Mouse (Mus musculus): ENCODE measurements around the gene Fgf5. TPM values are rescaled to one million over a fixed set of nuclear protein-coding genes. Genes with fewer than 3 reads are reported as not detected.
A peak's percentile ranks its signal among the peaks of the same experiment; 100 is the strongest.

Fgf5 gene
- polyA plus RNA-seq (2016; fragmentation: Nextera tagmentation; extraction: Ambion mirVana) = 0.41 and 0.55 TPM in 2 replicates

- WGBS = under 1% methylated on average over 79 of the region's 80 CpGs
- peak; percentile 88 for ATAC-seq (ENCODE audit: low FRiP score, low read depth)
- peak within 1 kb of the TSS; percentile 64 for H3K4me3 ChIP-seq
- 0 out of 2 replicates have a peak, but pooled peaks cover 6% of the 10 kb centered on the region for H3K4me1 ChIP-seq
- no peak within 1 kb of the TSS for H3K27ac ChIP-seq (replicated peaks)
- peak within 1 kb of the TSS; percentile 98 for H3K4me2 ChIP-seq (replicated peaks)
- H3K36me3 ChIP-seq = no peaks in the 10 kb centered on the region
- H3K9me3 ChIP-seq = no peaks in the 10 kb centered on the region
- peak within 1 kb of the TSS; percentile 57 for H3K9ac ChIP-seq (replicated peaks)
- H3K27me3 ChIP-seq = peaks cover 70% of the 10 kb centered on the region
Observed at GRCm38 (mm10) chr5:98253838-98254821, at the start of gene Fgf5. TSS of gene Fgf5 (plus strand) at chr5:98254184.

GRCm38 (mm10) chr5:98212501-98212900 lies 41.5 kb upstream of the Fgf5 start:
- Histone ChIP-seq H3K9me3 (no peaks in the 10 kb centered on the region), H3K4me3 (no peak overlapping the region), H3K27ac (replicated peaks) (no peak overlapping the region), H3K4me2 (replicated peaks) (no peak overlapping the region), H3K36me3 (no peaks in the 10 kb centered on the region), H3K4me1 (no peaks in the 10 kb centered on the region), H3K27me3 (no peaks in the 10 kb centered on the region), H3K9ac (replicated peaks) (no peak overlapping the region)
- WGBS = 65% methylated on average over 4 of the region's 4 CpGs
- ATAC-seq (ENCODE audit: low FRiP score, low read depth) = no peak

DNA sequence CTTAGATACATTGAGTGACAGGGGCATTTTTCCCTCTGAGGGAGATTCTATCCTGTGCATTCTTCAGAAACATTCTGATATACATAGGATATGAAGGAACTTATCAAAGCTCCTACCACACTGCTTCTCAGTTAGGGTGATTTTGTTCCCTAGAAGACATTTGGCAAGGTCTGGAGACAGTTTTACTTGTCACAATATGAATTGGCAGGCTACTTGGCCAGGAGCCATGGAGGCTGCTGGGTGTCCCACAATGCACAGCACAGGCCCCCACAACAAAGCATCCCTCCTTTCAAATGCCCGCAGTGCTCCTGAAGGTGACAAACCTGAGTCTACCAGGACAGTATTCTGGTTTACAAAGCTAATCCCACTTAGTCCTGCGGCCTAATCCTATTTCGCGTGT lies 32.0 kb upstream of the Fgf5 start:
- no peak for ATAC-seq (ENCODE audit: low FRiP score, low read depth)
- 0 out of 2 replicates have a peak, but pooled peaks cover 5% of the 10 kb centered on the region for H3K9me3 ChIP-seq
- H3K9ac ChIP-seq (replicated peaks) = no peak overlapping the region
- H3K4me3 ChIP-seq = no peak overlapping the region
- no peaks in the 10 kb centered on the region for H3K27me3 ChIP-seq
- no peak overlapping the region for H3K27ac ChIP-seq (replicated peaks)
- no peaks in the 10 kb centered on the region for H3K36me3 ChIP-seq
- no peaks in the 10 kb centered on the region for H3K4me1 ChIP-seq
- 59% methylated on average over 4 of the region's 4 CpGs for WGBS
- H3K4me2 ChIP-seq (replicated peaks) = no peak overlapping the region

DNA sequence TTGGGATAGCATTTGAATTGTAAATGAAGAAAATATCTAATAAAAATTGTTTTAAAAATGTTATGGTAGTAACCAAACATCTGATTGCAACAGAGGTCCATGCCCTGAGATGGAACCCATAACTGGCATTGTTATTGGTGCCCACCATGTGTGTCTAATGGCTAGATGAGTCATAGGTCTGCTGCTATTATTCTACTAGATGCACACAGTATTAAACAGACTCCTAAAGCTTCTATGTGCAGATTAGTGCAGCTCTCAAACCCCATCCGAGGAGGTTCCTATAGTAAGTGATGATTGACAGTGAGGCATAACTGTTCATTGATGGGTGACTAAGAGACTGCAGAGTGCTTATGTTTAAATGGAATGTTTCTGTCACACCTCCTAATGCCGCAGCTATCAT lies 27.3 kb upstream of the Fgf5 start:
- WGBS = 73% methylated on average over 2 of the region's 2 CpGs
- Histone ChIP-seq H3K27me3 (no peaks in the 10 kb centered on the region), H3K4me1 (no peaks in the 10 kb centered on the region), H3K36me3 (no peaks in the 10 kb centered on the region), H3K4me3 (no peak overlapping the region), H3K4me2 (replicated peaks) (no peak overlapping the region), H3K27ac (replicated peaks) (no peak overlapping the region), H3K9me3 (0 out of 2 replicates have a peak, but pooled peaks cover 5% of the 10 kb centered on the region), H3K9ac (replicated peaks) (no peak overlapping the region)
- no peak for ATAC-seq (ENCODE audit: low FRiP score, low read depth)

DNA sequence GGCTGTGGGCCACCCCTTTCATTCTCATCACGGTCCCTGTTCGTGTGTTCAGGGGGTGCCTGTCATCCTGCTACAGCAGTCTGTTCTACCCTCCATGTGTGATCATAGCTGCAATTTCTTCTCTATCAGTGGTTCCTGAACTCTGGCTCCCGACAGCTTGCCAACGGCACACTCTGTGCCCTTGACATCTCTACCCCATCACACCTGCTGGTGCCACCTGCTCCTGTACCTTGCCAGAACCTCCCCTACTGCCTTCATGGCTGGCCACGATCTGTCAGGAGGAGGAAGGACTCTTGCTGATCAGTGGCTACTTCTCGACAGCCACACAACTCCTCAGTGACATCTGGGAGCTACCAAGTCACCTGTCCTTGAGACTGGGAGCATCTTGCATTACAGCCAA lies 24.5 kb upstream of the Fgf5 start:
- Histone ChIP-seq H3K36me3 (no peaks in the 10 kb centered on the region), H3K27ac (replicated peaks) (no peak overlapping the region), H3K4me3 (no peak overlapping the region), H3K9ac (replicated peaks) (no peak overlapping the region), H3K4me2 (replicated peaks) (no peak overlapping the region), H3K27me3 (no peaks in the 10 kb centered on the region), H3K4me1 (no peaks in the 10 kb centered on the region), H3K9me3 (0 out of 2 replicates have a peak, but pooled peaks cover 5% of the 10 kb centered on the region)
- WGBS = 88% methylated on average over 6 of the region's 6 CpGs
- ATAC-seq (ENCODE audit: low FRiP score, low read depth) = no peak

GRCm38 (mm10) chr5:98238466-98238865 lies 15.5 kb upstream of the Fgf5 start:
- no peak for ATAC-seq (ENCODE audit: low FRiP score, low read depth)
- Histone ChIP-seq H3K9me3 (no peaks in the 10 kb centered on the region), H3K4me1 (no peaks in the 10 kb centered on the region), H3K4me2 (replicated peaks) (no peak overlapping the region), H3K27me3 (no peaks in the 10 kb centered on the region), H3K9ac (replicated peaks) (no peak overlapping the region), H3K27ac (replicated peaks) (no peak overlapping the region), H3K4me3 (no peak overlapping the region), H3K36me3 (no peaks in the 10 kb centered on the region)
- WGBS = 84% methylated on average over 6 of the region's 6 CpGs

- H3K9ac ChIP-seq (replicated peaks) = no peak overlapping the region
- no peaks in the 10 kb centered on the region for H3K9me3 ChIP-seq
- 95% methylated on average over 12 of the region's 12 CpGs for WGBS
- H3K27me3 ChIP-seq = no peaks in the 10 kb centered on the region
- no peaks in the 10 kb centered on the region for H3K36me3 ChIP-seq
- no peaks in the 10 kb centered on the region for H3K4me1 ChIP-seq
- no peak overlapping the region for H3K4me3 ChIP-seq
- H3K4me2 ChIP-seq (replicated peaks) = no peak overlapping the region
- no peak for ATAC-seq (ENCODE audit: low FRiP score, low read depth)
- H3K27ac ChIP-seq (replicated peaks) = no peak overlapping the region
Observed at GRCm38 (mm10) chr5:98241322-98241829, 12.6 kb upstream of the Fgf5 start.

- WGBS = 72% methylated on average over 8 of the region's 8 CpGs
- no peak for ATAC-seq (ENCODE audit: low FRiP score, low read depth)
- no peak overlapping the region for H3K4me2 ChIP-seq (replicated peaks)
- no peaks in the 10 kb centered on the region for H3K9me3 ChIP-seq
- no peak overlapping the region for H3K27ac ChIP-seq (replicated peaks)
- no peaks in the 10 kb centered on the region for H3K4me1 ChIP-seq
- H3K36me3 ChIP-seq = no peaks in the 10 kb centered on the region
- H3K27me3 ChIP-seq = peaks cover 11% of the 10 kb centered on the region
- H3K4me3 ChIP-seq = no peak overlapping the region
- no peak overlapping the region for H3K9ac ChIP-seq (replicated peaks)
Observed at GRCm38 (mm10) chr5:98245303-98245702, 8.7 kb upstream of the Fgf5 start.

DNA sequence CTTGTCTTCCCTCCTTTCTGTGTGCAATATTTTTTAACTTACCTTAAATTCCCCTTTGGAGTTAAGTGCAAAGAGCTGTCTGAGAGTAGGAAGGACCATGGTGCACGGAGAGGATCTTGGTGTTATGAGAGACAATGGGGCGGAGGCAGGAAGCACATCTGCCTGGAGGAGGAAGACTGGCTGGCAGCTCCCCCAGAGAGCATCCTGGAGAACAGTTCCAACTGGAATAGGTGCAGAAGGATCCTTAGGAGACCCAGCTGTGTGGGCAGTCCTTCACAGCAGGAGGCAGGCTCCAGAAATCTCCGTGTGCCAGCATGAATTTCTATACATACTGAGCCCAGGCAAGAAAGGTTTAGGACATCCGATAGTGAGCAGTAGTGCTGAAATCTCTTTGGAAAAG lies 8.0 kb upstream of the Fgf5 start:
- Histone ChIP-seq H3K4me2 (replicated peaks) (no peak overlapping the region), H3K9ac (replicated peaks) (no peak overlapping the region), H3K4me1 (no peaks in the 10 kb centered on the region), H3K9me3 (no peaks in the 10 kb centered on the region), H3K36me3 (no peaks in the 10 kb centered on the region), H3K4me3 (no peak overlapping the region), H3K27ac (replicated peaks) (no peak overlapping the region), H3K27me3 (peaks cover 16% of the 10 kb centered on the region)
- 38% methylated on average over 4 of the region's 4 CpGs for WGBS
- no peak for ATAC-seq (ENCODE audit: low FRiP score, low read depth)

GRCm38 (mm10) chr5:98246826-98247225 lies 7.2 kb upstream of the Fgf5 start:
- Histone ChIP-seq H3K9me3 (no peaks in the 10 kb centered on the region), H3K9ac (replicated peaks) (no peak overlapping the region), H3K36me3 (no peaks in the 10 kb centered on the region), H3K27me3 (peaks cover 23% of the 10 kb centered on the region), H3K4me2 (replicated peaks) (no peak overlapping the region), H3K27ac (replicated peaks) (no peak overlapping the region), H3K4me1 (no peaks in the 10 kb centered on the region), H3K4me3 (no peak overlapping the region)
- 77% methylated on average over 7 of the region's 7 CpGs for WGBS
- ATAC-seq (ENCODE audit: low FRiP score, low read depth) = no peak

DNA sequence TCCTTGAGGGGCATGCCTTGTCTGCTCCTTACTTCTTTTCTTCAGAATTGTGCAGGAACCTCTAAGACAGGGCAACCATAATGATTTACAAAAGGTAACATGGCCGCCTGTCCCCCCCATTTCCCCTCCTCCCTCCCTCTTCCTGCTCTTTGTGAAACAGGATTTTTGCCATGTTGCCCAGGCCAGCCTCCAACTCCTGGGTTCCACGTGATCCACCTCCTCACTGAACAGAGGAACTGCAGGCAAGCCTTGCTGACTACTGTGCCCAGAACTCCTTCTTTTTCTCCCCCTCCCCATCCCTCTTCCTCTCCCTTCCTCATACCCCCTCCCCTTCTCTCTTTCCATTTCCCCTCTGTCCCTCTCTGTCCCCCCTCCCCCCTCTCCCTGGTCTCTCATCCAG lies 6.5 kb upstream of the Fgf5 start:
- Histone ChIP-seq H3K9ac (replicated peaks) (no peak overlapping the region), H3K27ac (replicated peaks) (no peak overlapping the region), H3K9me3 (no peaks in the 10 kb centered on the region), H3K4me3 (no peak overlapping the region), H3K27me3 (peaks cover 30% of the 10 kb centered on the region), H3K4me1 (no peaks in the 10 kb centered on the region), H3K4me2 (replicated peaks) (no peak overlapping the region), H3K36me3 (no peaks in the 10 kb centered on the region)
- ATAC-seq (ENCODE audit: low FRiP score, low read depth) = no peak
- WGBS = 72% methylated on average over 2 of the region's 2 CpGs

- Histone ChIP-seq H3K27ac (replicated peaks) (no peak overlapping the region), H3K4me2 (replicated peaks) (peak overlapping the region; percentile 98; the same call in 1 of the 2 replicates), H3K27me3 (peaks cover 70% of the 10 kb centered on the region), H3K36me3 (no peaks in the 10 kb centered on the region), H3K9ac (replicated peaks) (no peak overlapping the region), H3K4me3 (peak overlapping the region; percentile 64; the same call in 1 of the 2 replicates), H3K9me3 (no peaks in the 10 kb centered on the region), H3K4me1 (0 out of 2 replicates have a peak, but pooled peaks cover 6% of the 10 kb centered on the region)
- 30% methylated on average over 6 of the region's 6 CpGs for WGBS
- no peak; the same call in 1 of the 2 replicates for ATAC-seq (ENCODE audit: low FRiP score, low read depth)
Observed at GRCm38 (mm10) chr5:98253147-98253546, 837 bp upstream of the Fgf5 start.

Data from midbrain, embryonic 12.5 days (tissue).